Mouse (Mus musculus): ENCODE results near the gene Slc25a29.

DNA sequence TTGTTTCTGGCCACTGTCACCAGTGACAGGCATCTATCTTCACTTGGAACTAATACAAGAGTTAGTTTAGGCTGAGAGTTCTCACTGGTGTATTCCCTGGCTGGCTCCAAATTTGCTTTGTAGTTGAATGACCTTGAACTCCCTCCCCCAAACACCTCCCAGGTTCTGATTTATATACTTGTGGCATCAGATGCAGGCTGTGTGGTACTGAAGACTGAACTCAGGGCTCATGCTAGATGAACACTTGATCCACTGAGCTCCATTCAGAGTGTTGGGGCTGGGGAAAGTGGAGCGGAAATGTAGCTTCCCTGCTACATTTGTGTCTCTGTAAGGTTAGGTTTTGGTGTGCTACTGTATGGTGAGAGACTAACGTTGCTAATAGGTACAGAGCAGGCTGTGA, 31.3 kb downstream of the Slc25a29 start:
- no peak for TF ChIP-seq CTCF (conservative IDR thresholded peaks at IDR 0.05 in 1 of 2, IDR thresholded peaks at IDR 0.05 in 1 of 2; ENCODE audit: low read depth in 2 of 2, low read length in 2 of 2)
- no peak for TF ChIP-seq POLR2A (IDR thresholded peaks at IDR 0.05; ENCODE audit: low read depth, low read length)
- no peak for TF ChIP-seq ZKSCAN1 (IDR thresholded peaks at IDR 0.05; ENCODE audit: borderline replicate concordance, low read depth, low read length)
- TF ChIP-seq NELFE (IDR thresholded peaks at IDR 0.05; ENCODE audit: low read depth, low read length), result no peak
- no peak for TF ChIP-seq EP300 (IDR thresholded peaks at IDR 0.05; ENCODE audit: low read length)
- TF ChIP-seq ZMIZ1 (IDR thresholded peaks at IDR 0.05; ENCODE audit: low read depth, low read length), result no peak
- TF ChIP-seq MAX (IDR thresholded peaks at IDR 0.05; ENCODE audit: low read length), result no peak
- no peak for TF ChIP-seq KAT2A (IDR thresholded peaks at IDR 0.05; ENCODE audit: insufficient replicate concordance, low read length)
- TF ChIP-seq E2F4 (IDR thresholded peaks at IDR 0.05; ENCODE audit: insufficient replicate concordance, low read depth, low read length), result no peak
